Mouse (Mus musculus): ENCODE measurements around the gene Ralgps1. TPM values are rescaled to one million over a fixed set of nuclear protein-coding genes. Genes with fewer than 3 reads are reported as not detected.

The Ralgps1 gene
- polyA plus RNA-seq, 1 experiment from 2014 or later, result 27.2 TPM

DNA sequence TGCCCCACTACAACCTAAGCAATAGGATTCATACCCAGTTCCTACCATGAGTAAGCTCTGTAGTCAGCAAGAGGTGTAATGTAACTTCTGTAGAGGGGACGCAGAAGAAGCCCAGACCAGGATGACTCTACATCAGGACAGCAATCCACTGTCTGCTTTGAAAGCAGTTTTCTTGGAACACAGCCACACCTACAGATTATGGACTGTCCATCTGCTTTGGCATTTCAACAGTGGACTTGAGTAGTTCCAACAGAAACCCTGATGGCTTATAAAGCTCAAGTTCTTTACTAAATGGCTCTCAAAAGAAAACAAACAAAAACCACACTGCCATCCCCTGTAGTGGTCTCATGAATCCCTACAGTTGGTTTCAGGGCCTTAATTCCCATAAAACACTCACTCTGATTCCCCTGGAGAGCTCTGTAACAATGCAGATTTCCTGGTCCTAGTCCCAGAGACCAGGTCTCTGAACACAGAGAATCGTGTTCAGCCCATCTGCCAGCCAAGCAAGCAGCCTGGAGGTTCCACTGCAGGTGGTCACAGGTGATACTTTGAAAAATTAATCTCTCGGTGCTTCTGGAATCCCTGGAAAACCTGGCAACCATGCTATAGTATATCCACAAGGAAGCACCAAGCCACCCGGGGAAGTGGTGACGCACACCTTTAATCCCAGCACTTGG lies 281.8 kb downstream of the Ralgps1 start:
- H3K9me3 ChIP-seq (replicated peaks), result no peaks in the 10 kb centered on the region
- 91% methylated on average over 5 of the region's 5 CpGs for WGBS
- ATAC-seq, result no peak

DNA sequence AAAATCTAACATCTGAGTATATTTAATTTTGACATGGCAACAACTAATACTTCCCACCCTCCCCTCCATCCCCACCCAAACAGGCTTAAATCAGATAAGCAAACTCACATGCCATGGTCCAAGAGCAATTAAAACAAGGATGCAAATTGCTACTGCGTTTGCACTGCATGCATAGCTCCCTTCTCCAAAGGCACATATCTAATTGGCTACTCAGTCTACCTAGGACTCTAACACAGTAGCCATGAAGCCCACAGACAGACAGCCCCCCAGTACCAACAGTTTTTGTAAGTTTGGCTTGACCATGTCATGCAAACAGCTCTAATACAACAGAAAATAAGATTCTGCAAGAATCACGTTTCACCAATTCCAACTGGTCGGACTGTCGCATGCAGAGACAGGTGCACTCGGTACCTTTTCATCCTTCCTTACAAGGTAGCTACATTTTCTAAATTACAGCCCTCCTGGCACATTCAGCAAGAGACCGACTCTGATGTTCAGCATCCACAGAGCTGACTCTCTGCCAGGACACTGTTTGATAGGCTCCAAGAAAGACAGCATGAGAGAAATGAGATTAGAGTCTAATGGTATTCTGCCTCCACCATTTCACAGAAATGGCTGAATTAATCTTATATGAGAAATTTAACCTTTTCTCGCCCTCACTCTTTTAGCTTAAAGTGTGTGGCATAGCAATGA lies 284.5 kb downstream of the Ralgps1 start:
- ATAC-seq, result no peak
- Histone ChIP-seq H3K27me3 (no peaks in the 10 kb centered on the region), H3K9ac (no peak overlapping the region), H3K4me2 (no peak overlapping the region), H3K27ac (no peak overlapping the region), H3K4me3 (no peak overlapping the region), H3K36me3 (ENCODE audit: poor library complexity, severe bottlenecking) (no peaks in the 10 kb centered on the region), H3K4me1 (no peaks in the 10 kb centered on the region), H3K9me3 (replicated peaks) (no peaks in the 10 kb centered on the region)
- 74% methylated on average over 7 of the region's 7 CpGs for WGBS

More for the DNA sequence above, 281.8 kb downstream of the Ralgps1 start:
- H3K4me2 ChIP-seq, result no peak overlapping the region
- H3K4me1 ChIP-seq, result no peaks in the 10 kb centered on the region
- no peaks in the 10 kb centered on the region for H3K27me3 ChIP-seq
- no peak overlapping the region for H3K27ac ChIP-seq
- no peak overlapping the region for H3K4me3 ChIP-seq
- no peaks in the 10 kb centered on the region for H3K36me3 ChIP-seq (ENCODE audit: poor library complexity, severe bottlenecking)
- H3K9ac ChIP-seq, result no peak overlapping the region

DNA sequence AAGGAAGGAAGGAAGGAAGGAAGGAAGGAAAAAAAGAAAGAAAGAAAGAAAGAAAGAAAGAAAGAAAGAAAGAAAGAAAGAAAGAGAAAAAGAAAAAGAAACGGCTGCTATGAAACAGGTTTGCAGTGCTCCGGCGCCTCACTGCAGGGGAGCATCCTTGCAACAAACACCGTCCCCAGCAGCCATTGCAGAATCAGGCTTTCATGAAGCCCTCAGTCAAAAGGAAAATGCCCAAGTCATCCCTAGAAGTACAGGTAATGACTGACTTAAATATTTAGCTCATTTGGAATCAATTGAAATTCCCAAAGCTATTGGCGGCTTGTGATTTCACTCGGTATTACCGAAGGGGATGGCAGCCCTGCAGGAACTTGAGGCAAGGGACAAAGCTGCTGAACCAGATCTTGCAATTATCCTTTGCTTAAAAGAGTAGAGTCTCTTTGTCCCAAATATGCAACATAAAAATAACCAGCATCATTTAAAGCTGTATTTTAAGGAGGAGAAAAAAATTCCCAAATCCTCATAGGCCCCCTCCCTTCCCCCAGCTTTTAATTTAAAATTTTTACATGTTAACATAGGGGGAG lies 285.2 kb downstream of the Ralgps1 start:
- H3K27me3 ChIP-seq, result no peaks in the 10 kb centered on the region
- ATAC-seq, result no peak
- 0 out of 2 replicates have a peak overlapping the region, but pooled peaks have one; percentile 25 for H3K27ac ChIP-seq
- no peak overlapping the region for H3K4me3 ChIP-seq
- H3K4me1 ChIP-seq, result no peaks in the 10 kb centered on the region
- no peaks in the 10 kb centered on the region for H3K36me3 ChIP-seq (ENCODE audit: poor library complexity, severe bottlenecking)
- H3K4me2 ChIP-seq, result no peak overlapping the region
- 32% methylated on average over 7 of the region's 7 CpGs for WGBS
- H3K9ac ChIP-seq, result no peak overlapping the region
- no peaks in the 10 kb centered on the region for H3K9me3 ChIP-seq (replicated peaks)

DNA sequence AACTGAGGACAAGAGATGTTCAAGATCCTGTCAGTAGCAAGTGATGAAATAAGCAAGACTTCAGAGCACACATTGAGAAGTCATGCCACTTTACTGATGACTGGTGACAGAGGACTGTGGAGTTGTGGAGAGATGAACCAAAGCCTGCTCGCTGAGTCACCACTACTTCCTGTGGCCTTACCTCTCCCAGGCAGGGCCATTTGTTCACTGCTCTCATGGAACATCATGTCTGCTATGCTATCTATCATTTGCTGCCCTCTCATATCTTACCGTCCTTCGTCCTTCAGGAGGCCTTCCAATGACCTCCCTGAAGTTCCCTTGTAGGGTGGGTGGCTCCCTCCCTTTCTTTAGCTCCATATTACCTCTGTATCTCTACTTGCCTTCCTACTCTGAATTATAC lies 287.1 kb downstream of the Ralgps1 start:
- Histone ChIP-seq H3K27ac (no peak overlapping the region), H3K4me2 (no peak overlapping the region)
- no peak for ATAC-seq

More for the DNA sequence above, 287.1 kb downstream of the Ralgps1 start:
- Histone ChIP-seq H3K4me3 (no peak overlapping the region), H3K9me3 (replicated peaks) (no peaks in the 10 kb centered on the region), H3K36me3 (ENCODE audit: poor library complexity, severe bottlenecking) (no peaks in the 10 kb centered on the region), H3K9ac (no peak overlapping the region), H3K4me1 (peaks cover 5% of the 10 kb centered on the region), H3K27me3 (no peaks in the 10 kb centered on the region)
- WGBS, result 94% methylated on average over 3 of the region's 3 CpGs

Small RNA genes within 50 kb of the gene (microRNA-seq; reads per million reads assigned to microRNA genes)
- gene Gm25998, result not detected

Other genes starting within 250 kb of the Ralgps1 start
- 12.1 and 12.2 TPM in 2 replicates for gene Garnl3, start 239.8 kb downstream of the Ralgps1 start, polyA plus RNA-seq (2015; fragmentation: Nextera tagmentation; extraction: Ambion mirVana)
- gene Angptl2, start 155.4 kb downstream of the Ralgps1 start, polyA plus RNA-seq (2015; fragmentation: Nextera tagmentation; extraction: Ambion mirVana), result 11.0 and 13.0 TPM in 2 replicates
- 4.8 and 6.5 TPM in 2 replicates for gene Zbtb34, start 59.8 kb upstream of the Ralgps1 start, polyA plus RNA-seq (2015; fragmentation: Nextera tagmentation; extraction: Ambion mirVana)
- 27.6 and 29.7 TPM in 2 replicates for gene Zbtb43, start 97.1 kb upstream of the Ralgps1 start, polyA plus RNA-seq (2015; fragmentation: Nextera tagmentation; extraction: Ambion mirVana)

Measured in forebrain, embryonic 13.5 days (tissue).